Mouse (Mus musculus): Measurements from ENCODE around the gene Srrm1. TPM values are rescaled to one million over a fixed set of nuclear protein-coding genes. Genes with fewer than 3 reads are reported as not detected.
"Not testable (repeated sequence)": the region's sequence is repeated elsewhere in the genome, so short reads cannot be mapped to it uniquely, and the experiment has no call there.

The Srrm1 gene
- polyA plus RNA-seq, 1 experiment from 2014 or later, result 207 TPM

- ATAC-seq (ENCODE audit: insufficient number of reproducible peaks, low FRiP score, low TSS enrichment, low read depth), result no peak
- Histone ChIP-seq H3K4me2 (no peak overlapping the region), H3K4me3 (no peak overlapping the region), H3K27me3 (peaks cover 6% of the 10 kb centered on the region; the same call in 1 of the 2 replicates), H3K9ac (no peak overlapping the region), H3K36me3 (no peaks in the 10 kb centered on the region), H3K9me3 (no peaks in the 10 kb centered on the region), H3K4me1 (peaks cover 18% of the 10 kb centered on the region), H3K27ac (no peak overlapping the region)
- WGBS, result 55% methylated on average over 8 of the region's 8 CpGs
These were observed 28.2 kb upstream of the Srrm1 start for GRCm38 (mm10) chr4:135381355-135381754.

DNA sequence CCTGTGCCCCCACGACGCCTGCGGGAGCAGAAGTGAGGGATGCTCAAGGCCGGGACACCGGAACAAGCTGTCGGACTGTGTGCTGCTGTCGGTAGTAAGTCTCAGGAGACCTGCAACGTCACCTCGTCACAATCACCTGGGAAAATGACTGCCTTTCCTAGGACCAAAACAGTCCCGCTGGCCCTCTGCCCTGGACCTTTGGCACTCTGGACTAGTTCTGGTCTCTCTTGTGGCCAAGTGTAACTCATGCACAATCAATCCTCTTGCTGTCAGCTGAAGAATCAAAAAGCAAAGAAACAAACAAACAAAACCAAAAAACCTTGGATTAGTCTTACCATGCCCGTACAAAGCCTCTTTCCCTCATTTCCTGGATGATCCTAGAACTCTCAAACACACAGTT is 24.1 kb upstream of the Srrm1 start:
- no peak overlapping the region for H3K4me3 ChIP-seq
- peaks cover 3% of the 10 kb centered on the region; the same call in 1 of the 2 replicates for H3K9me3 ChIP-seq
- H3K27ac ChIP-seq, result no peak overlapping the region
- no peaks in the 10 kb centered on the region for H3K27me3 ChIP-seq
- ATAC-seq (ENCODE audit: insufficient number of reproducible peaks, low FRiP score, low TSS enrichment, low read depth), result no peak
- H3K9ac ChIP-seq, result no peak overlapping the region
- 0 out of 2 replicates have a peak, but pooled peaks cover 2% of the 10 kb centered on the region for H3K4me1 ChIP-seq
- 82% methylated on average over 11 of the region's 11 CpGs for WGBS
- H3K4me2 ChIP-seq, result no peak overlapping the region
- no peaks in the 10 kb centered on the region for H3K36me3 ChIP-seq

DNA sequence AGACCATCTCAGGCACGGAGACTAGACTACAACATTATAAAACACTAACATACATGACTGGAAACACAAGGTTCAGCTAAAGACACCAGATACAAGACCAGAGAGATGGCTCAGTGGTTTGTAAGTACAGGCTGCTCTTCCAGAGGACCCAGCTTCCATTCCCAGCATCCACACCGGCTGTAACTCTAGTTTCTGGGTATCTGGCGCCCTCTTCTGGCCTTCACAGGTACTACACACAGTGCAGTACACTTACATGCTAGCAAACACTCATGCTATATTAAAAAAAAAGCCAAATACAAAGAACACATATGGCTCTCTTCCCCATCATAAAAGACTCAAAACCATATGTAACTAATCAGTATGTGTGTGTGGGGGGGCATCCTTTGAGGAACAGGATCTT is 22.3 kb upstream of the Srrm1 start:
- Histone ChIP-seq H3K4me3 (no peak overlapping the region), H3K27me3 (no peaks in the 10 kb centered on the region), H3K9me3 (peaks cover 3% of the 10 kb centered on the region; the same call in 1 of the 2 replicates), H3K27ac (no peak overlapping the region), H3K4me2 (no peak overlapping the region), H3K36me3 (no peaks in the 10 kb centered on the region), H3K9ac (no peak overlapping the region), H3K4me1 (no peaks in the 10 kb centered on the region)
- no peak for ATAC-seq (ENCODE audit: insufficient number of reproducible peaks, low FRiP score, low TSS enrichment, low read depth)
- WGBS, result 52% methylated on average over 3 of the region's 3 CpGs

GRCm38 (mm10) chr4:135373299-135373698 is 20.2 kb upstream of the Srrm1 start:
- no peak overlapping the region for H3K27ac ChIP-seq
- no peaks in the 10 kb centered on the region for H3K36me3 ChIP-seq
- no peak overlapping the region for H3K4me3 ChIP-seq
- no peak overlapping the region for H3K9ac ChIP-seq
- no peak overlapping the region for H3K4me2 ChIP-seq
- no peaks in the 10 kb centered on the region for H3K4me1 ChIP-seq
- no peaks in the 10 kb centered on the region for H3K27me3 ChIP-seq
- H3K9me3 ChIP-seq, result peaks cover 3% of the 10 kb centered on the region; the same call in 1 of the 2 replicates
- 81% methylated on average over 5 of the region's 5 CpGs for WGBS
- no peak for ATAC-seq (ENCODE audit: insufficient number of reproducible peaks, low FRiP score, low TSS enrichment, low read depth)

DNA sequence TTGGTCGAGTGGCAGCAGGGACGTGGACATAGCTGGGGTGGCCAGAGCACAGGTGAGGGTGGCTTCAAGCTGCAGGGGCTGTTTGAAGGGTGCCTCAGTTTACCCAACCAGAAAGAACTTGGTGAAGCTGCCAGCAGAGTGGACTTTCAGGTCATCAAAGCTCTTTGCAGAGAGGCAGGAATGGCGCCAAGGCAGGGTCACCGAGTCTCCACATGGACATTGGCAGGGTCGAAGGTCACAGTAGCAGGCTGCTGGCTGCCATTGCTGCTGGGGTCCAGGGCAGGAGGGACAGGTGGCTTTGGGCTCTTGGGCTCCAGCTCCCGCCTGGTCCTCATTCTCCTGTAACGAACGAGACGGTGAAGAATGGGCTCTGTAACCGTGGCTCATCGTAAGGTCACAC is 17.3 kb upstream of the Srrm1 start:
- ATAC-seq (ENCODE audit: insufficient number of reproducible peaks, low FRiP score, low TSS enrichment, low read depth), result no peak
- Histone ChIP-seq H3K27ac (no peak overlapping the region), H3K4me3 (no peak overlapping the region), H3K4me1 (no peaks in the 10 kb centered on the region), H3K4me2 (no peak overlapping the region), H3K36me3 (no peaks in the 10 kb centered on the region), H3K9me3 (peaks cover under 1% of the 10 kb centered on the region; the same call in 1 of the 2 replicates), H3K27me3 (no peaks in the 10 kb centered on the region), H3K9ac (no peak overlapping the region)
- WGBS, result 68% methylated on average over 11 of the region's 11 CpGs

GRCm38 (mm10) chr4:135362828-135363227 is 9.7 kb upstream of the Srrm1 start:
- no peaks in the 10 kb centered on the region for H3K9me3 ChIP-seq
- H3K27me3 ChIP-seq, result no peaks in the 10 kb centered on the region
- H3K9ac ChIP-seq, result no peak overlapping the region
- H3K4me3 ChIP-seq, result no peak overlapping the region
- no peak for ATAC-seq (ENCODE audit: insufficient number of reproducible peaks, low FRiP score, low TSS enrichment, low read depth)
- no peaks in the 10 kb centered on the region for H3K4me1 ChIP-seq
- WGBS, result 19% methylated on average over 6 of the region's 6 CpGs
- H3K36me3 ChIP-seq, result no peaks in the 10 kb centered on the region
- no peak overlapping the region for H3K4me2 ChIP-seq
- H3K27ac ChIP-seq, result no peak overlapping the region

DNA sequence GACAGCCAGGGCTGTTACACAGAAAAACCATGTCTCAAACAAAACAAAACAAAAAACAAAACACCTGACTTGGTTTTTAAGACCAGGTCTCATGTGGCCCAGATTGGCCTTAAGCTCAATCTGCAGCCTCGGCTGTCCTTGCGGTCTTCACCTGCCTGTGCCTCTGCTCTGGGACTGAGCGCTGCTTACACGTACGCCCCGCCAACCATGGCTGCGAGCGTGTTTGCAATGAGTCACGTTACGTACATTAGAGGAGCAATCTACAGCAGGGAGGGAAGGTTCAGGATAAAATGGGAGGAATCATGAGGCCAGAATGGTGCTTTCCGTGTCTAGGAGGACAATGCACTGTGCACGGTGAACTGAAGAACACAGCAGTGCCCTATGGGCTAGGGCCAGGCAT is 8.6 kb upstream of the Srrm1 start:
- Histone ChIP-seq H3K27me3 (no peaks in the 10 kb centered on the region), H3K27ac (no peak overlapping the region), H3K36me3 (no peaks in the 10 kb centered on the region), H3K4me1 (no peaks in the 10 kb centered on the region), H3K9ac (no peak overlapping the region), H3K4me2 (no peak overlapping the region), H3K9me3 (no peaks in the 10 kb centered on the region), H3K4me3 (no peak overlapping the region)
- no peak for ATAC-seq (ENCODE audit: insufficient number of reproducible peaks, low FRiP score, low TSS enrichment, low read depth)
- 85% methylated on average over 12 of the region's 12 CpGs for WGBS

DNA sequence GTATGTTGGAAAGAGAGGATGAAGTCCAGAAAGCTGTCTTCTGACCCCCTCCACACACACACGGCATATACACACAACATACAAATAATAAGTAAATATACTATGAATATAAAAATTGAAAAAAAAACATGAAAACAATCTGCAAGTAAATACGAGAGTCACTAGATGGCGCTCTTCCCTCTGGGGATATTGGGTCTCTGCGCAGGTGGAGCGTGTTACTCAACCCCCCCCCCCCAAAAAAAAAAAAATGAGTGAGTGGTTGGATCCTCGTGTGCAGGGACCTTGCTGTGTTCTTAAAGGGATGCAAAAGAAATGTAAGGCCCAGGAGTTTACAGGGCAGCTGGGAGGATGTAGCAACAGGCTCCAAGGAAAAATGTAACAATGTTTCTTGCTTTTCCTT is 5.6 kb upstream of the Srrm1 start:
- H3K9me3 ChIP-seq, result no peaks in the 10 kb centered on the region
- H3K4me2 ChIP-seq, result no peak overlapping the region
- no peak overlapping the region for H3K9ac ChIP-seq
- H3K36me3 ChIP-seq, result no peaks in the 10 kb centered on the region
- H3K4me3 ChIP-seq, result no peak overlapping the region
- peaks cover 11% of the 10 kb centered on the region for H3K4me1 ChIP-seq
- H3K27ac ChIP-seq, result no peak overlapping the region
- H3K27me3 ChIP-seq, result no peaks in the 10 kb centered on the region
- no peak for ATAC-seq (ENCODE audit: insufficient number of reproducible peaks, low FRiP score, low TSS enrichment, low read depth)
- WGBS, result 0% methylated on average over 6 of the region's 6 CpGs

DNA sequence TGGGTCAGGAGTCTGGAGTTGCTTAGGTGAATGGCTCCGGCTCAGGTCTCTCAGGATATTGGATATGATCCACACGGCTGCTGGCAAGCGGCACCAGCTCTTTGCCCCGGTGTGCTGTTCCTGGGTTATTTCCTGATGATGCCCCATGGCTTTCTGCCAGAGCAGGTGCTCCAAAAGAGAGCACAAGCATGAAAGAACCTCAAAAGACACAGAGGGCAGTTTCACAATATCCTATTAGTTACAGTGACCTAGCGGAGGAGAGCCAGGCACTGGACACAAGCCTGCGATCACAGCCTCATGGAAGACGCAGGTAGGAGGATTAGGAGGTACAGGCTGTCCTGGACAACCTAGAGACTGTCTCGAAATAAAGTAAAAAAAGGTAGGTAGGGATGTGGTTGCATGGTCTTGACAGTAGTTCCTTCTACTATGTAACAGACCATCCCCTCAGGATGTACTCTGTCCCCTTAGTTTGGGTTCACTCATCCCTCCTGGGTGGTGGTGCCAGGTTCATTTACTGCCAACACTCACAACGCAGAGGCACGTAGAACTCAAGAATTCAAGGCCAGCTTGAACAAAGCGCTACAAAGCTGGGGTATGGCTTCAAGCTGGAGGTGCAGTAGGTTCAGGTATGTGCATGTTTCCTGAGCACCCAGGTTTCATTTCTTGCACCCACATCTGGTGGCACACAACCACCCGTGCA is 4.2 kb upstream of the Srrm1 start:
- no peaks in the 10 kb centered on the region for H3K27me3 ChIP-seq
- H3K4me3 ChIP-seq, result no peak overlapping the region
- ATAC-seq (ENCODE audit: insufficient number of reproducible peaks, low FRiP score, low TSS enrichment, low read depth), result no peak
- H3K4me1 ChIP-seq, result peaks cover 11% of the 10 kb centered on the region
- no peaks in the 10 kb centered on the region for H3K36me3 ChIP-seq
- no peaks in the 10 kb centered on the region for H3K9me3 ChIP-seq
- WGBS, result 80% methylated on average over 12 of the region's 12 CpGs
- no peak overlapping the region for H3K9ac ChIP-seq
- no peak overlapping the region for H3K27ac ChIP-seq
- no peak overlapping the region for H3K4me2 ChIP-seq

DNA sequence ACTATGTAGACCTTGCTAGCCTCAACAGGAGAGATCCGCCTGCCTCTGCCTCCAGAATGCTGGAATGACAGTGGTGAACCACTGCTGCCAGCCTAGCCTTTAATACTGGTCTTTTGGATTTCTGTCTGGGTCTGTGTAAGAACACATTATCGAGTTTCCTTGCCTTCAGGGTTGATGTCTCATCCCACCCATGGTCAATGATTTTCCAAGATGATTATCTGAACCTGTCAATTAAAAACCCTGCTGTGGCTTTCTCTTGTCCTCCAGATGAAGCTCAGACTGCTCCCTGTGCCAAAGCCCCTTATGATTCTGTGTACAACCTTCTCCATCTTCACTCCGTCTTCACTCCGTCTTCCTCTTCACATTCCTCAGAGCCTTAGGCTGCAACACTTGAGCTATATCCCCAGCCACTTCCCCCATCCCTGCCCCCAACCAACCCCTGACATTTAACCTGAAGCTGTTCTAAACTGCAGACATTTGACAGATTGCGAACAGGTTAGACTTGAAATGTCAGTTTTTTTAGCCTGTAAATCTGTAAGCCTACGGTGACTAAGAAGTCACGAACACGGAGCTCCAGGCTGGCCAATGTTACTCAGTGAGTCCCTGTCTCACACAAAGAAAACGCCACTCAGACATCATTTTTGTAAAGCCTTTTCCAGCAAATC is 2.9 kb upstream of the Srrm1 start:
- 65% methylated on average over 9 of the region's 9 CpGs for WGBS
- Histone ChIP-seq H3K4me2 (no peak overlapping the region), H3K4me1 (peaks cover 21% of the 10 kb centered on the region), H3K9ac (no peak overlapping the region), H3K4me3 (no peak overlapping the region), H3K9me3 (no peaks in the 10 kb centered on the region), H3K27ac (no peak overlapping the region), H3K36me3 (no peaks in the 10 kb centered on the region), H3K27me3 (no peaks in the 10 kb centered on the region)
- no peak for ATAC-seq (ENCODE audit: insufficient number of reproducible peaks, low FRiP score, low TSS enrichment, low read depth)

DNA sequence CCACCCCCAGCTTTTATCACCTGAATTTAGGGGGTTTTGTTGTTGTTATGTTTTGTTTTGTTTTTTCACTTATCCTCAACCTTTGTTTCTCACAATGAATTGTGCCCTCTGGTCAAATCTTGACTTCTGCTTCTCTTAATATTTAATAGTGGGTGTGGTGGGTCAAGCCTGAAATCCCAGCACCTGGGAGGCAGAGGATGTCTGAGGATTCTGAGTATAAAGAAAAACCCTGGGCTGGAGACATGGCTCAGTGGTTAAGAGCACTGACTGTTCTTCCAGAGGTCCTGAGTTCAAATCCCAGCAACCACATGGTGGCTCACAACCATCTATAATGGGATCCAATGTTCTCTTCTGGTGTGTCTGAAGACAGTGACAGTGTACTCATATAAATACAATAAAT is 1.6 kb upstream of the Srrm1 start:
- H3K9ac ChIP-seq, result not testable (repeated sequence)

DNA sequence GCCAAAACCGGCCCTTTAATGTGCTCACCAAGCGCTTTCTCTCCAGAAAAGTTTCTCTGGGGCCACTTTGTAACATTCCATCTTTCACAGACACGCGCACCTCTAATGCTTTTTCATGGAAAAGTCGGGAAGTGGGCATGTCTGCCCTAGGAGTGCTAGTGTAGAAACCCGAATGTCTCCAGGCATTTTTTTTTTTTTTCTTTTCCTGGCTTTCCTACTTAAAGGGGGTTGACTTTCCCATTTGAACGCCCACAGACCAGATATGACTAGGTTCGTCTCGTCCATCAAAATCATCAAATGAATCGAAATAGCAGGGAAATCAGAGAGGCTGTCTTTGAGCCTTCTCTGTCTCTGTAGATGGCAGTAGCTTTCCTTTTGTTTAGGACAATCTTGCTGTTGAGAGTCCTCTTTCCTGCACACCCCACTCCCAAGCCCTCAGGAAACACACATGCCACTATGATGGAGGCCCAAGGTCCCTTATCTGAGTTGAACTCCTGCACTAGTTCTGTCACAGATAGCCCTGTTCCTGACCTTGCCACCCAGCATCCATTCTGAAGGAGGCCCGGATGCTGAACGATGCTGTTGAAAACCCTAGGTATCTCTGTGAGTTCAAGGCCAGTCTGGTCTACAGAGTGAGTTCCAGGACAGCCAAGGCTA is 801 bp upstream of the Srrm1 start:
- Histone ChIP-seq H3K36me3 (peaks cover 7% of the 10 kb centered on the region; the same call in 1 of the 2 replicates), H3K27ac (peak overlapping the region; percentile 98), H3K4me2 (peak overlapping the region; percentile 52), H3K9me3 (no peaks in the 10 kb centered on the region), H3K9ac (peak overlapping the region; percentile 29; the same call in 1 of the 2 replicates), H3K4me1 (peaks cover 21% of the 10 kb centered on the region), H3K27me3 (no peaks in the 10 kb centered on the region), H3K4me3 (peak overlapping the region; percentile 87)
- 13% methylated on average over 12 of the region's 12 CpGs for WGBS
- ATAC-seq (ENCODE audit: insufficient number of reproducible peaks, low FRiP score, low TSS enrichment, low read depth), result no peak

More for the DNA sequence above, 1.6 kb upstream of the Srrm1 start:
- not testable (repeated sequence) for H3K27me3 ChIP-seq; H3K9me3 ChIP-seq; H3K36me3 ChIP-seq; H3K4me2 ChIP-seq; H3K4me3 ChIP-seq; ATAC-seq (ENCODE audit: insufficient number of reproducible peaks, low FRiP score, low TSS enrichment, low read depth)
- peak overlapping the region; percentile 98 for H3K27ac ChIP-seq
- H3K4me1 ChIP-seq, result peaks cover 21% of the 10 kb centered on the region

Measured in limb, embryonic 15.5 days (tissue).